Mouse (Mus musculus) liver, embryonic 15.5 days (tissue): ENCODE results near the gene Slco1a1. TPM values are rescaled to one million over a fixed set of nuclear protein-coding genes. Genes with fewer than 3 reads are reported as not detected.
"Not testable (repeated sequence)": the region's sequence is repeated elsewhere in the genome, so short reads cannot be mapped to it uniquely, and the experiment has no call there.

Source experiments
- ATAC-seq: fragments of 200-750 bp; cut with Nextera tagmentation; 2 replicates; pipeline ENCODE4 v1.8.0; 2017; ENCODE audit warnings: moderate number of reproducible peaks, mild to moderate bottlenecking, moderate library complexity; ENCODE audit not compliant: insufficient read depth
- H3K27ac ChIP-seq: fragments of 300-500 bp; sonication (generic); replicated peaks from 2 replicates; pipeline ENCODE4 v1.5.1; 2015; ENCODE audit warnings: mild to moderate bottlenecking, inconsistent platforms
- H3K27me3 ChIP-seq: fragments of 300-500 bp; sonication (generic); 2 replicates; pipeline ENCODE4 v1.6.1; 2015; ENCODE audit warnings: mild to moderate bottlenecking, inconsistent platforms
- H3K36me3 ChIP-seq: fragments of 300-500 bp; sonication (generic); replicated peaks from 2 replicates; pipeline ENCODE4 v1.6.1; 2015; ENCODE audit warnings: moderate library complexity, mild to moderate bottlenecking, inconsistent platforms
- H3K4me1 ChIP-seq: fragments of 300-500 bp; sonication (generic); replicated peaks from 2 replicates; pipeline ENCODE4 v1.6.1; 2015; ENCODE audit warnings: inconsistent platforms
- H3K4me2 ChIP-seq: fragments of 300-500 bp; sonication (generic); 2 replicates; pipeline ENCODE4 v1.6.1; 2015; ENCODE audit warnings: moderate library complexity, mild to moderate bottlenecking, inconsistent platforms
- H3K4me3 ChIP-seq: fragments of 300-500 bp; sonication (generic); replicated peaks from 2 replicates; pipeline ENCODE4 v1.5.1; 2015; ENCODE audit warnings: mild to moderate bottlenecking, inconsistent platforms
- H3K9ac ChIP-seq: fragments of 300-500 bp; sonication (generic); 2 replicates; pipeline ENCODE4 v1.6.1; 2015; ENCODE audit warnings: moderate library complexity, mild to moderate bottlenecking, inconsistent platforms
- H3K9me3 ChIP-seq: fragments of 300-500 bp; sonication (generic); replicated peaks from 2 replicates; pipeline ENCODE4 v1.6.1; 2016; ENCODE audit warnings: inconsistent platforms
- WGBS: fragments of 180-500 bp; shearing (Covaris S2); methylation state at CpG from one replicate; pipeline ENCODE4 v1.1.7; 2015; ENCODE audit warnings: mixed read lengths; ENCODE audit not compliant: insufficient replicate concordance; 5-methylcytosine and 5-hydroxymethylcytosine counted together
- polyA plus RNA-seq: library from polyadenylated mRNA; unstranded; fragments of >200 nt; fragmentation: Nextera tagmentation; extraction: Ambion mirVana; gene quantifications from 2 replicates; pipeline ENCODE4 v1.2.1, GENCODE M21; 2015

Gene Slco1a1
- polyA plus RNA-seq: 0.02 TPM in 1 of 2 replicates, not detected in the other

GRCm38 (mm10) chr6:141946862-141947261 is at the start of gene Slco1a1:
TSS of gene Slco1a1 (minus strand) at chr6:141946962.
- Histone ChIP-seq H3K27ac (no peak within 1 kb of the TSS), H3K9ac (no peak within 1 kb of the TSS), H3K27me3 (no peaks in the 10 kb centered on the region), H3K9me3 (no peaks in the 10 kb centered on the region), H3K36me3 (no peaks in the 10 kb centered on the region), H3K4me2 (no peak within 1 kb of the TSS), H3K4me1 (no peaks in the 10 kb centered on the region), H3K4me3 (no peak within 1 kb of the TSS)
- no peak for ATAC-seq

GRCm38 (mm10) chr6:141986772-141987171 is 40.0 kb upstream of the Slco1a1 start:
- ATAC-seq: no peak
- Histone ChIP-seq H3K9ac (no peak overlapping the region), H3K4me1 (no peaks in the 10 kb centered on the region), H3K4me3 (no peak overlapping the region), H3K27me3 (no peaks in the 10 kb centered on the region), H3K4me2 (no peak overlapping the region), H3K9me3 (no peaks in the 10 kb centered on the region), H3K27ac (no peak overlapping the region), H3K36me3 (no peaks in the 10 kb centered on the region)
- WGBS: 85% methylated on average over 6 of the region's 6 CpGs

GRCm38 (mm10) chr6:141984644-141985043 is 37.9 kb upstream of the Slco1a1 start:
- Histone ChIP-seq H3K27me3 (no peaks in the 10 kb centered on the region), H3K9ac (no peak overlapping the region), H3K4me2 (no peak overlapping the region), H3K4me3 (no peak overlapping the region), H3K9me3 (no peaks in the 10 kb centered on the region), H3K36me3 (no peaks in the 10 kb centered on the region), H3K27ac (no peak overlapping the region), H3K4me1 (no peaks in the 10 kb centered on the region)
- no peak for ATAC-seq
- 47% methylated on average over 3 of the region's 3 CpGs for WGBS

GRCm38 (mm10) chr6:141962420-141962819 is 15.7 kb upstream of the Slco1a1 start:
- Histone ChIP-seq H3K4me2 (no peak overlapping the region), H3K27me3 (no peaks in the 10 kb centered on the region), H3K36me3 (no peaks in the 10 kb centered on the region), H3K4me3 (no peak overlapping the region), H3K27ac (no peak overlapping the region), H3K9ac (no peak overlapping the region), H3K4me1 (no peaks in the 10 kb centered on the region), H3K9me3 (no peaks in the 10 kb centered on the region)
- ATAC-seq: no peak
- WGBS: 26% methylated on average over 1 of the region's 1 CpGs

GRCm38 (mm10) chr6:141961861-141962260 is 15.1 kb upstream of the Slco1a1 start:
- WGBS: 59% methylated on average over 3 of the region's 3 CpGs
- H3K27me3 ChIP-seq: no peaks in the 10 kb centered on the region
- no peaks in the 10 kb centered on the region for H3K4me1 ChIP-seq
- H3K4me2 ChIP-seq: no peak overlapping the region
- no peak overlapping the region for H3K27ac ChIP-seq
- H3K4me3 ChIP-seq: no peak overlapping the region
- no peaks in the 10 kb centered on the region for H3K36me3 ChIP-seq
- no peaks in the 10 kb centered on the region for H3K9me3 ChIP-seq
- H3K9ac ChIP-seq: no peak overlapping the region
- ATAC-seq: no peak

GRCm38 (mm10) chr6:141960482-141960881 is 13.7 kb upstream of the Slco1a1 start:
- no peak overlapping the region for H3K27ac ChIP-seq
- WGBS: 63% methylated on average over 5 of the region's 5 CpGs
- no peaks in the 10 kb centered on the region for H3K27me3 ChIP-seq
- H3K9me3 ChIP-seq: no peaks in the 10 kb centered on the region
- no peak overlapping the region for H3K9ac ChIP-seq
- ATAC-seq: no peak
- H3K36me3 ChIP-seq: no peaks in the 10 kb centered on the region
- no peak overlapping the region for H3K4me3 ChIP-seq
- no peak overlapping the region for H3K4me2 ChIP-seq
- no peaks in the 10 kb centered on the region for H3K4me1 ChIP-seq

GRCm38 (mm10) chr6:141940451-141940850 is 6.3 kb downstream of the Slco1a1 start:
- WGBS: 53% methylated on average over 1 of the region's 1 CpGs

GRCm38 (mm10) chr6:141898197-141898596 is 48.6 kb downstream of the Slco1a1 start:
- 49% methylated on average over 2 of the region's 2 CpGs for WGBS
- Histone ChIP-seq H3K4me2 (no peak overlapping the region), H3K4me1 (no peaks in the 10 kb centered on the region), H3K9me3 (no peaks in the 10 kb centered on the region), H3K36me3 (no peaks in the 10 kb centered on the region), H3K4me3 (no peak overlapping the region), H3K27me3 (no peaks in the 10 kb centered on the region), H3K27ac (no peak overlapping the region), H3K9ac (no peak overlapping the region)
- ATAC-seq: no peak

More at GRCm38 (mm10) chr6:141940451-141940850, 6.3 kb downstream of the Slco1a1 start:
- H3K4me3 ChIP-seq: no peak overlapping the region
- no peak overlapping the region for H3K4me2 ChIP-seq
- H3K9ac ChIP-seq: no peak overlapping the region
- H3K27me3 ChIP-seq: no peaks in the 10 kb centered on the region
- H3K9me3 ChIP-seq: no peaks in the 10 kb centered on the region
- H3K27ac ChIP-seq: no peak overlapping the region
- no peaks in the 10 kb centered on the region for H3K36me3 ChIP-seq
- no peaks in the 10 kb centered on the region for H3K4me1 ChIP-seq
- no peak for ATAC-seq

- Histone ChIP-seq H3K4me1 (no peaks in the 10 kb centered on the region), H3K27ac (no peak overlapping the region), H3K4me2 (no peak overlapping the region), H3K9me3 (no peaks in the 10 kb centered on the region), H3K27me3 (no peaks in the 10 kb centered on the region), H3K36me3 (no peaks in the 10 kb centered on the region), H3K9ac (no peak overlapping the region), H3K4me3 (no peak overlapping the region)
- WGBS: 29% methylated on average over 2 of the region's 2 CpGs
- no peak for ATAC-seq
These were observed 57.0 kb downstream of the Slco1a1 start for GRCm38 (mm10) chr6:141889723-141890122.

GRCm38 (mm10) chr6:141888248-141888647 is 58.5 kb downstream of the Slco1a1 start:
- H3K27ac ChIP-seq: no peak overlapping the region
- no peaks in the 10 kb centered on the region for H3K36me3 ChIP-seq
- no peaks in the 10 kb centered on the region for H3K9me3 ChIP-seq
- no peaks in the 10 kb centered on the region for H3K4me1 ChIP-seq
- ATAC-seq: no peak
- no peak overlapping the region for H3K9ac ChIP-seq
- H3K27me3 ChIP-seq: no peaks in the 10 kb centered on the region
- 39% methylated on average over 2 of the region's 2 CpGs for WGBS
- no peak overlapping the region for H3K4me3 ChIP-seq
- no peak overlapping the region for H3K4me2 ChIP-seq

GRCm38 (mm10) chr6:141882581-141882980 is 64.2 kb downstream of the Slco1a1 start:
- no peak for ATAC-seq
- Histone ChIP-seq H3K4me2 (no peak overlapping the region), H3K27ac (no peak overlapping the region), H3K4me1 (no peaks in the 10 kb centered on the region), H3K27me3 (no peaks in the 10 kb centered on the region), H3K9ac (no peak overlapping the region), H3K9me3 (no peaks in the 10 kb centered on the region), H3K4me3 (no peak overlapping the region), H3K36me3 (no peaks in the 10 kb centered on the region)
- 48% methylated on average over 1 of the region's 1 CpGs for WGBS

GRCm38 (mm10) chr6:141875742-141876141 is 71.0 kb downstream of the Slco1a1 start:
- not testable (repeated sequence) for H3K27ac ChIP-seq, H3K36me3 ChIP-seq, H3K9ac ChIP-seq, ATAC-seq, H3K4me1 ChIP-seq, H3K4me2 ChIP-seq, H3K27me3 ChIP-seq, H3K4me3 ChIP-seq, H3K9me3 ChIP-seq
- 71% methylated on average over 4 of the region's 4 CpGs for WGBS
